Mouse (Mus musculus) brown adipose tissue, adult 24 weeks (tissue): ENCODE results near the gene Smg7. TPM values are rescaled to one million over a fixed set of nuclear protein-coding genes. Genes with fewer than 3 reads are reported as not detected.

ENCODE experiments used
- H3K27ac ChIP-seq: fragments of 200-500 bp; replicated peaks from 2 replicates; pipeline ENCODE4 v1.5.1; 2012; ENCODE audit warnings: low read depth, mild to moderate bottlenecking, low read length
- H3K4me1 ChIP-seq: fragments of 200-500 bp; 2 replicates; pipeline ENCODE4 v1.6.1; 2012; ENCODE audit warnings: low read length, mixed read lengths; ENCODE audit not compliant: control insufficient read depth, insufficient read depth, insufficient read length
- H3K4me3 ChIP-seq: fragments of 200-500 bp; 2 replicates; pipeline ENCODE4 v1.5.1; 2012; ENCODE audit warnings: low read depth, mild to moderate bottlenecking, low read length, moderate library complexity; ENCODE audit not compliant: insufficient read depth
- polyA plus RNA-seq: library from polyadenylated mRNA; stranded (reverse); fragments of >200 nt; gene quantifications from 2 replicates; pipeline ENCODE4 v1.2.4, GENCODE M21; 2012; ENCODE audit not compliant: missing spikeins, insufficient read depth, insufficient read length

Gene Smg7
- polyA plus RNA-seq, 1 experiment, result 18.5 TPM

- H3K27ac ChIP-seq, result peak overlapping the region; percentile 8; the same call in 1 of the 2 replicates
- H3K4me1 ChIP-seq, result peaks cover 3% of the 10 kb centered on the region; the same call in 1 of the 2 replicates
- H3K4me3 ChIP-seq, result no peak overlapping the region
These were observed 101.7 kb downstream of the Smg7 start for GRCm38 (mm10) chr1:152800633-152801176.

GRCm38 (mm10) chr1:152799897-152800296 lies 102.5 kb downstream of the Smg7 start, which contains the start of gene Ncf2:
Gene Ncf2 (plus strand): TSS chr1:152800194.
- Histone ChIP-seq H3K27ac (peak within 1 kb of the TSS; percentile 8; the same call in 1 of the 2 replicates), H3K4me1 (peaks cover 3% of the 10 kb centered on the region; the same call in 1 of the 2 replicates), H3K4me3 (no peak within 1 kb of the TSS)

- peak overlapping the region; percentile 64 for H3K27ac ChIP-seq
- peaks cover 3% of the 10 kb centered on the region; the same call in 1 of the 2 replicates for H3K4me1 ChIP-seq
- H3K4me3 ChIP-seq, result no peak overlapping the region
These were observed 104.3 kb downstream of the Smg7 start for GRCm38 (mm10) chr1:152798125-152798524.

DNA sequence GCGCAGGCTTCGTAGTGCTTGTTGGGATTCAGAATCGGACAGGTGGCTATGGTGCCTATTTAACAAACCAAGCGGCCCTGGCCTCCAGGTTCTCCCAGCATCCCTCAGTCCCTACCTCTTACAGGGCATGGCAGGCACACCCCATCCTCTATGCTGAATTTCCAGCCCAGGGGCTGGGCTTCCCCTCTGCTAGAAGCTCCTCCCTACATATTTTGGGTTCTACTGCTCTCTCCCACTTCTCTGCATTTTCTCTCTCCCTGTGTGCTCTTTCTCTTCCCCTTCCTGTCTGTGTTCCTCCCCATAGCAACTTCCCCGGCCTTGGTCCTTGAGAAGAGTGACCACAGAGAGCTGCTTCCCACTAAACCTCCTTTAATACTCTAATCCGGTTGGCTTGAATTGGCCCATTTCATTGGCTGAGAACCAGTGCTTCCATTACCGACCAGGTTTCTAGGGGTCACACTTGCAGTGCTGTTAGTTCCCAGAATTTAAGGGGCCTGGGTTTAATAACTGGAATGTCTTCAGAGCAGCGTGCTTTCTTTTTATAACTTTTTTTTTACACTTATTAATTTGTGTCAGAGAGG lies 105.7 kb downstream of the Smg7 start:
- Histone ChIP-seq H3K4me1 (peaks cover 3% of the 10 kb centered on the region; the same call in 1 of the 2 replicates), H3K4me3 (no peak overlapping the region), H3K27ac (no peak overlapping the region; the same call in 1 of the 2 replicates)

- peaks cover 3% of the 10 kb centered on the region; the same call in 1 of the 2 replicates for H3K4me1 ChIP-seq
- no peak overlapping the region for H3K27ac ChIP-seq
- no peak overlapping the region for H3K4me3 ChIP-seq
These were observed 106.7 kb downstream of the Smg7 start for GRCm38 (mm10) chr1:152795688-152796255.

GRCm38 (mm10) chr1:152793495-152794130 lies 108.8 kb downstream of the Smg7 start:
- H3K4me1 ChIP-seq, result peaks cover 3% of the 10 kb centered on the region; the same call in 1 of the 2 replicates
- peak overlapping the region; percentile 12; the same call in 1 of the 2 replicates for H3K27ac ChIP-seq
- no peak overlapping the region for H3K4me3 ChIP-seq

DNA sequence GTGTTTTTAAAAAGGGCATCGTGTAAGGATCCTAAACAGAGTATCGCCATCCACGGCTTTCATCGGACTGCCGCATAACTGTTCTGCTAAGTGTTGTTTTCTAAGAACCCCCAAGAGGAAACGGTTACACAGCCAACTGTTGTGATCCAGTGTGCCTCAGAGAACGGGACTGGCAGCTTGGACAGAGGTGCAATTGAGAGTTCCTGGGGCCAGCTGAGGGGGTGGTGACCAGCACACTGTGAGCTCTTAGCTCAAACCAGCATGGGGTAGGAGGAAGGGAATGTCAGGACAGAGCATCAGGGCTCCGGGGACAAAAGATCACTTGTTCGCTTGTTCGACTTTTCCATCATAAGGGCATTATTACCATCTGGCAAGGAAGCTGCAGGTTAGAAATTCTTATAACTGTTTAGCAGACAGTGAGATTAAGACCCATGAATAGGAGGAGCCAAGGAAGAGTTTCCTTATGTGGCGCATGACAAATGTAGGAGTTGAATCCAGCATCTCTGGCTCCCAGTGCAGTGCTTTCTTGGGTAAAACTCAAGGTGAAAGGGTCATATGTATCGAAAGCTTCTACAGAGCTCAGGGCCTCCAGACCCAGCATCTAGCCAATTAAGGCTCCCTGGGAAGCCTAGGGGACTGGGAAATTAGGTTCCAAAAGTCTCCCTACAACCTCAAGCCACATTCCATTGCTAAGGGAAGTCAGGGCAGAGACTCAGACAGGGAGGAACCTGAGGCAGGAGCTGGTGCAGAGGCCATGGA lies 109.5 kb downstream of the Smg7 start:
- Histone ChIP-seq H3K4me1 (no peaks in the 10 kb centered on the region; the same call in 1 of the 2 replicates), H3K27ac (no peak overlapping the region), H3K4me3 (no peak overlapping the region)

DNA sequence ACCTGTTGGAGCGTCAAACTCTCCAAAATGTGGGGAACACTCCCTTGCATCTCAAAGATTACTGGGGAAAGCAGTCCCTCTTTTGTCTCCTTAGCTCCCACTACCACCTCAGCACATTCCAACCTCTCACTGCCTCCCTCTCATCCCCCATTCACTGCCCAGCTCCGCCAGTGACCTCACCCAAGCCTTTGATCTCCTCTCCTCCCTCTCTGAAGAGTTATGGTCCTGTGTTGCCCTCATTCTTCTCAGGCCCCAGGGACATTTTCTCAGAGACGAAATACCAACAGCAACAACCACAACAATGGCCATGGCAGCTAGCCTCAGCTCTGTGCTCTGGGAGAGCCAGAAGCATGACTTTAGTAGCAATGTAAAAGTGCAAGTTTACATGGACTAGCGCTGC lies 111.2 kb downstream of the Smg7 start:
- H3K4me3 ChIP-seq, result no peak overlapping the region
- H3K27ac ChIP-seq, result no peak overlapping the region
- no peaks in the 10 kb centered on the region for H3K4me1 ChIP-seq

DNA sequence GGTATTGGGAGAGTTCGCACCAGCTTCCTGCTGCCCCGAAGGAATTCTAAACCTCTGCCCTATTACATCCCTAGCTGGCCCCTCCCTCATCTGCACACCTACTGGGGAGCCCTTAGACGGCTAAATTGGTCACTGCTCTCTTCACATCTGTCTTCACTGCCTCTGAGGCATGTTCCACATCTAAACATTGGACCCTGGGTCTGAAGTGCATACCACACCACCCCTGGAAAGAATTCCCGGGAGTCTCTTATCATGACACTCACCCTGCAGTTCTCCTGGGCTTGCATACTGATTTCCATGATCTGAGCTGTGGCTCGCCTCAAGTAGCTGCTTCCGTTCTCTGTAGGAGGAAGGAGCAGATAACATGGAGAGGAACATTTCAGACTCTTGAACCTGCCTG lies 111.6 kb downstream of the Smg7 start:
- H3K4me1 ChIP-seq, result no peaks in the 10 kb centered on the region
- H3K27ac ChIP-seq, result no peak overlapping the region
- H3K4me3 ChIP-seq, result no peak overlapping the region

GRCm38 (mm10) chr1:152790254-152790653 lies 112.2 kb downstream of the Smg7 start:
- no peaks in the 10 kb centered on the region for H3K4me1 ChIP-seq
- no peak overlapping the region for H3K27ac ChIP-seq
- no peak overlapping the region for H3K4me3 ChIP-seq

DNA sequence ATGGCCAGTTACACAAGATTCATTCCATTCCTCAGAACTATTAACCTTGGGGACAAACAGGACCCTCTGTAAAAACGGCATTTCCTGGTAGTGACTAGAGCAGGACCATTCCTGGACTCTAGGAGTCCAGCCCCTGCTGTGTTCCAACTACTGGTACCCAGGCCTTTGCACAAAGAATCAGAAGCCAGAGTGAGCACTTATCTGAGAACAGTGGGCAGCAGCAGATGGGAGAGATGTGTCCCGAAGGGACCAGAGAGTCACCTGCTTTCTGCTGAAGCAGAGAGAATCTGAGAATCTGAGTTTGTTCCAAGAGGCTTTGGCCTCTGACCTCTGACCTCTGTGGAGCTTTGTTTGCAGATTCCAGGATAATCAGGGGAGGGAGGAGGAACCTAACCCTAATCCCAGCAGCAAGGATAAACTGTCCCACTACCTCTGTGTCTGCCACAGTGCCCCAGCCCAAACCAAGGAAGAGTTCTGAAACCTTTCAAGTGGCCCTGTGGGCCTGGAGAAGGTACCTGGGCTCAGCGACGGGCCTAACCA lies 114.3 kb downstream of the Smg7 start:
- no peak overlapping the region for H3K4me3 ChIP-seq
- no peak overlapping the region for H3K27ac ChIP-seq
- H3K4me1 ChIP-seq, result no peaks in the 10 kb centered on the region

Other genes with a start within 250 kb of the Smg7 start
- not detected in 2 replicates for gene Apobec4, start 152.1 kb downstream of the Smg7 start, polyA plus RNA-seq
- 14.7 and 20.5 TPM in 2 replicates for gene Rgl1, start 136.3 kb downstream of the Smg7 start, polyA plus RNA-seq
- gene Arpc5, start 136.1 kb downstream of the Smg7 start, polyA plus RNA-seq, result 62.6 and 85.9 TPM in 2 replicates
- 2.4 and 3.9 TPM in 2 replicates for gene Ncf2, start 102.5 kb downstream of the Smg7 start, polyA plus RNA-seq
- 0.25 and 1.1 TPM in 2 replicates for gene Nmnat2, start 52.3 kb upstream of the Smg7 start, polyA plus RNA-seq